25 mouse cellular contexts compared by ENCODE assay signal in the genomic region with DNA sequence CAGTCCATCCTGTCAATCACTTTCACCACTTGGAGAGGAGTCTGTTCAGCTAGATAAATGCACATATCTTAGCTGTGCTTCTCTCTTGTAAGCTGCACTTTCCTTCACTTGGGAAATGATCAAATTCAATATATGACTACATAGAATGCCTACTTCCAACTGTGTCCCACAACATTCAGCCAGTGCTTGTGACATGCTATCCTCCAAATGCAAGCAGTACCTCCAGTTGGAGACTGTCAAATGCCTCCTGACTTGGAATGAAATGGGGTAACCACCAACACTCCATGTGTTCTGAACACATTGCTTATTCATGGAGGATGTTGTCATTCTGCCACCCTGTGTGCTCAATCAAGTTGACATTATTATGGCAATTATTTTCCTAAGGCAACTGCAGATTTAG.
"Had no signal": no experiment of that assay in that cellular context is flagged by ENCODE, and none has a peak within 500 bp of the region (broad histone marks: within the 10 kb centered on the region; RNA-seq: fewer than 3 reads in every experiment).

No protein-coding gene starts in this region.

- H3K27ac ChIP-seq: heart, adult 2 months; heart, embryonic 13.5 days; heart, embryonic 15.5 days; hindbrain, embryonic 13.5 days; hindbrain, embryonic 15.5 days; hindbrain, postnatal 0 days; kidney, embryonic 15.5 days; kidney, postnatal 0 days; limb, embryonic 13.5 days; limb, embryonic 15.5 days; liver, embryonic 12.5 days; liver, embryonic 14.5 days had no signal

- H3K9ac ChIP-seq: heart, embryonic 13.5 days; heart, embryonic 15.5 days; hindbrain, embryonic 13.5 days; hindbrain, embryonic 15.5 days; kidney, embryonic 15.5 days; limb, embryonic 13.5 days; limb, embryonic 15.5 days; liver, embryonic 12.5 days; liver, embryonic 14.5 days had no signal

- H3K4me3 ChIP-seq: heart, adult 2 months; heart, embryonic 13.5 days; heart, embryonic 15.5 days; hindbrain, embryonic 13.5 days; hindbrain, embryonic 15.5 days; kidney, embryonic 15.5 days; limb, embryonic 13.5 days; limb, embryonic 15.5 days; liver, embryonic 12.5 days had no signal

- DNase-seq: gastrocnemius, postnatal 14 days; gastrocnemius, postnatal 36 days; heart, adult 11 months; heart, adult 2 months; heart, postnatal 14 days; heart, postnatal 36 days; kidney, adult 11 months; kidney, adult 2 months; kidney, adult 9 months; kidney, postnatal 14 days; kidney, postnatal 36 days; left cerebral cortex, postnatal 4 days had no signal

- ATAC-seq: hindbrain, postnatal 0 days; intestine, embryonic 16.5 days; liver, embryonic 12.5 days had no signal

- H3K9me3 ChIP-seq: heart, embryonic 13.5 days; heart, embryonic 15.5 days; hindbrain, embryonic 13.5 days; hindbrain, embryonic 15.5 days; kidney, embryonic 15.5 days; limb, embryonic 13.5 days; limb, embryonic 15.5 days; liver, embryonic 12.5 days had no signal

- H3K36me3 ChIP-seq: heart, embryonic 13.5 days; heart, embryonic 15.5 days; hindbrain, embryonic 13.5 days; hindbrain, embryonic 15.5 days; kidney, embryonic 15.5 days; limb, embryonic 13.5 days; limb, embryonic 15.5 days; liver, embryonic 12.5 days had no signal

- H3K4me2 ChIP-seq: heart, embryonic 11.5 days; heart, embryonic 13.5 days; heart, embryonic 15.5 days; hindbrain, embryonic 13.5 days; hindbrain, embryonic 15.5 days; kidney, embryonic 15.5 days; limb, embryonic 13.5 days; limb, embryonic 15.5 days; liver, embryonic 12.5 days had no signal

- H3K27me3 ChIP-seq: heart, embryonic 13.5 days; heart, embryonic 15.5 days; hindbrain, embryonic 13.5 days; hindbrain, embryonic 15.5 days; kidney, embryonic 15.5 days; limb, embryonic 13.5 days; limb, embryonic 15.5 days; liver, embryonic 12.5 days had no signal

- H3K4me1 ChIP-seq: heart, embryonic 13.5 days; heart, embryonic 15.5 days; hindbrain, embryonic 13.5 days; hindbrain, embryonic 15.5 days; kidney, embryonic 15.5 days; limb, embryonic 13.5 days; limb, embryonic 15.5 days; liver, embryonic 12.5 days had no signal
